Mouse (Mus musculus): ENCODE data around the gene Hspa2.

- TF ChIP-seq TAL1 (IDR thresholded peaks at IDR 0.05; ENCODE audit: low read length) = no peak
- no peak for TF ChIP-seq GATA1 (IDR thresholded peaks at IDR 0.05; ENCODE audit: low read length)
Measured at GRCm38 (mm10) chr12:76409166-76409565, 5.2 kb downstream of the Hspa2 start.

All from erythroblast, embryonic 14.5 days (primary cell).